Comparison of ENCODE assay signal across 8 mouse cellular contexts in genomic region chr1:23792737-23793533, GRCm38 (mm10). TPM values are rescaled to one million over a fixed set of nuclear protein-coding genes. Genes with fewer than 3 reads are reported as not detected.
DNase-seq lines count a peak whose midpoint lies in the region; ATAC-seq and TF ChIP-seq lines count a peak whose summit lies in the region.

No protein-coding gene starts in this region.

- peak; percentile 87 for TF ChIP-seq CTCF in liver, postnatal 0 days (IDR thresholded peaks at IDR 0.05; ENCODE audit: low read depth)

- WGBS in liver, postnatal 0 days (ENCODE audit: insufficient replicate concordance): 40% methylated on average over 11 of the region's 11 CpGs
- WGBS in neural tube, embryonic 15.5 days: 52% methylated on average over 11 of the region's 11 CpGs

- no peak overlapping the region for H3K4me3 ChIP-seq in liver, postnatal 0 days (ENCODE audit: low read depth, low read length)
- no peak overlapping the region for H3K4me3 ChIP-seq in neural tube, embryonic 15.5 days (replicated peaks)

- no peaks in the 10 kb centered on the region for H3K9me3 ChIP-seq in liver, postnatal 0 days (ENCODE audit: low read length)
- H3K9me3 ChIP-seq in neural tube, embryonic 15.5 days (replicated peaks): no peaks in the 10 kb centered on the region

- H3K4me1 ChIP-seq in liver, postnatal 0 days (ENCODE audit: insufficient read depth): no peaks in the 10 kb centered on the region
- no peaks in the 10 kb centered on the region for H3K4me1 ChIP-seq in neural tube, embryonic 15.5 days

- H3K36me3 ChIP-seq in liver, postnatal 0 days (replicated peaks; ENCODE audit: insufficient read depth, low read length): no peaks in the 10 kb centered on the region
- H3K36me3 ChIP-seq in neural tube, embryonic 15.5 days: no peaks in the 10 kb centered on the region

- no peak for TF ChIP-seq EP300 in liver, postnatal 0 days (IDR thresholded peaks at IDR 0.05; ENCODE audit: low read depth)

- no peak overlapping the region for H3K27ac ChIP-seq in liver, postnatal 0 days (ENCODE audit: low read depth)
- H3K27ac ChIP-seq in neural tube, embryonic 15.5 days (replicated peaks): no peak overlapping the region

- peak; percentile 88 to 90 for DNase-seq in B cell, adult 2 months
- DNase-seq in adrenal gland, postnatal 10 days: peak; percentile 85
- peak; percentile 64 for DNase-seq in embryo, embryonic 11.5 days (ENCODE audit: low read depth, low spot score)
- DNase-seq in kidney, postnatal 10 days: peak; percentile 87
- DNase-seq in liver, postnatal 0 days: peak; percentile 76
- DNase-seq in telencephalon, adult 2 months (ENCODE audit: low read depth, low spot score): peak; percentile 26

- ATAC-seq in granulocyte monocyte progenitor cell, adult 5-6 weeks (replicated peaks; ENCODE audit: poor library complexity, severe bottlenecking): peak; percentile 99
- no peak for ATAC-seq in liver, postnatal 0 days
- peak; percentile 42; the same call in 1 of the 2 replicates for ATAC-seq in neural tube, embryonic 15.5 days (ENCODE audit: low FRiP score)

- H3K27me3 ChIP-seq in liver, postnatal 0 days (ENCODE audit: insufficient read depth, low read length): no peaks in the 10 kb centered on the region
- no peaks in the 10 kb centered on the region for H3K27me3 ChIP-seq in neural tube, embryonic 15.5 days (replicated peaks)

- H3K9ac ChIP-seq in liver, postnatal 0 days (replicated peaks): no peak overlapping the region
- H3K9ac ChIP-seq in neural tube, embryonic 15.5 days (replicated peaks): no peak overlapping the region

- no peak overlapping the region for H3K4me2 ChIP-seq in liver, postnatal 0 days (ENCODE audit: low read depth, low read length)
- no peak overlapping the region for H3K4me2 ChIP-seq in neural tube, embryonic 15.5 days

RNA-seq across cellular contexts. Expression of gene B3gat2, which starts 31.4 kb away (rescaled TPM):
- not detected for total RNA-seq in adrenal gland, postnatal 10 days (2021)
- total RNA-seq in granulocyte monocyte progenitor cell, adult 5-6 weeks (2014; fragmentation: Nextera tagmentation): not detected in 2 replicates
- not detected in 2 replicates for total RNA-seq in granulocyte monocyte progenitor cell, adult 5-6 weeks (2017)
- polyA plus RNA-seq in liver, postnatal 0 days (2015; fragmentation: Nextera tagmentation; extraction: Ambion mirVana): 0.07 and 0.12 TPM in 2 replicates
- polyA plus RNA-seq in neural tube, embryonic 15.5 days (2015; fragmentation: Nextera tagmentation; extraction: Ambion mirVana): 23.1 and 27.9 TPM in 2 replicates

Comparison
In these comparisons a context has a peak if more than half of its experiments do, and no peak if none do; other contexts are left out.
1. DNase-seq: peak in every context shown above with its lines; median percentile 89 in B cell, adult 2 months; 87 in kidney, postnatal 10 days; 85 in adrenal gland, postnatal 10 days; 76 in liver, postnatal 0 days; 64 in embryo, embryonic 11.5 days; 26 in telencephalon, adult 2 months.